Mouse (Mus musculus) embryonic facial prominence, embryonic 11.5 days (tissue): Measurements from ENCODE around the gene Plbd2. TPM values are rescaled to one million over a fixed set of nuclear protein-coding genes. Genes with fewer than 3 reads are reported as not detected.
A peak's percentile ranks its signal among the peaks of the same experiment; 100 is the strongest.

Experiments
- ATAC-seq: fragments of 200-750 bp; cut with Nextera tagmentation; replicated peaks from 2 replicates; pipeline ENCODE4 v1.8.0; 2017; ENCODE audit warnings: low read depth; ENCODE audit not compliant: insufficient number of reproducible peaks, low FRiP score, low TSS enrichment
- DNase-seq: peaks from one replicate; pipeline ENCODE4 v3.0.0-alpha.2; 2015; ENCODE audit warnings: low spot score
- H3K27ac ChIP-seq: fragments of 300-500 bp; sonication (generic); replicated peaks from 2 replicates; pipeline ENCODE4 v1.5.1; 2014; ENCODE audit warnings: mild to moderate bottlenecking, low read depth, low read length, control low read depth
- H3K27me3 ChIP-seq: fragments of 300-500 bp; sonication (generic); 2 replicates; pipeline ENCODE4 v1.6.1; 2014; ENCODE audit warnings: mild to moderate bottlenecking, low read length, moderate library complexity, mixed read lengths; ENCODE audit not compliant: control insufficient read depth, insufficient read depth
- H3K36me3 ChIP-seq: fragments of 300-500 bp; sonication (generic); replicated peaks from 2 replicates; pipeline ENCODE4 v1.6.1; 2014; ENCODE audit warnings: low read depth, mild to moderate bottlenecking, low read length, moderate library complexity, mixed read lengths; ENCODE audit not compliant: control insufficient read depth, insufficient read depth
- H3K4me1 ChIP-seq: fragments of 300-500 bp; sonication (generic); 2 replicates; pipeline ENCODE4 v1.6.1; 2014; ENCODE audit warnings: low read length, mixed read lengths; ENCODE audit not compliant: control insufficient read depth, insufficient read depth
- H3K4me2 ChIP-seq: fragments of 300-500 bp; sonication (generic); 2 replicates; pipeline ENCODE4 v1.6.1; 2014; ENCODE audit warnings: low read depth, mild to moderate bottlenecking, control low read depth, low read length, moderate library complexity
- H3K4me3 ChIP-seq: fragments of 300-500 bp; sonication (generic); 2 replicates; pipeline ENCODE4 v1.5.1; 2014; ENCODE audit warnings: low read depth, low read length, control low read depth
- H3K9ac ChIP-seq: fragments of 300-500 bp; sonication (generic); replicated peaks from 2 replicates; pipeline ENCODE4 v1.6.1; 2014; ENCODE audit warnings: mild to moderate bottlenecking, control low read depth, low read length
- H3K9me3 ChIP-seq: fragments of 300-500 bp; sonication (generic); replicated peaks from 2 replicates; pipeline ENCODE4 v1.6.1; 2016; ENCODE audit warnings: mild to moderate bottlenecking, low read length, inconsistent platforms, mixed read lengths; ENCODE audit not compliant: control insufficient read depth
- WGBS: fragments of 180-500 bp; shearing (Covaris S2); extraction: QIAGEN DNeasy Blood & Tissue Kit; methylation state at CpG from one replicate; pipeline ENCODE4 v1.1.7; 2014; 5-methylcytosine and 5-hydroxymethylcytosine counted together
- polyA plus RNA-seq: library from polyadenylated mRNA; unstranded; fragments of >200 nt; fragmentation: Nextera tagmentation; extraction: Ambion mirVana; gene quantifications from 2 replicates; pipeline ENCODE4 v1.2.1, GENCODE M21; 2014

The Plbd2 gene
- polyA plus RNA-seq, 1 experiment from 2014 or later = 20.9 TPM

- Histone ChIP-seq H3K27me3 (no peaks in the 10 kb centered on the region), H3K4me2 (no peak overlapping the region; the same call in 1 of the 2 replicates), H3K36me3 (no peaks in the 10 kb centered on the region), H3K9me3 (no peaks in the 10 kb centered on the region), H3K4me1 (no peaks in the 10 kb centered on the region; the same call in 1 of the 2 replicates), H3K4me3 (no peak overlapping the region), H3K27ac (no peak overlapping the region), H3K9ac (no peak overlapping the region)
- WGBS = 5% methylated on average over 9 of the region's 9 CpGs
- peak; percentile 93 for DNase-seq
- no peak for ATAC-seq
Observed at GRCm38 (mm10) chr5:120457628-120458027, 45.8 kb downstream of the Plbd2 start.

- H3K27ac ChIP-seq = no peak overlapping the region
- 51% methylated on average over 7 of the region's 7 CpGs for WGBS
Observed at GRCm38 (mm10) chr5:120456841-120457554, 46.4 kb downstream of the Plbd2 start.

GRCm38 (mm10) chr5:120456253-120456652 is 47.2 kb downstream of the Plbd2 start:
- WGBS = 50% methylated on average over 1 of the region's 1 CpGs
- ATAC-seq (no peak), DNase-seq (no peak)
- Histone ChIP-seq H3K36me3 (no peaks in the 10 kb centered on the region), H3K4me2 (no peak overlapping the region), H3K4me3 (no peak overlapping the region), H3K9ac (no peak overlapping the region), H3K9me3 (no peaks in the 10 kb centered on the region), H3K27ac (no peak overlapping the region), H3K27me3 (no peaks in the 10 kb centered on the region), H3K4me1 (no peaks in the 10 kb centered on the region; the same call in 1 of the 2 replicates)

More at GRCm38 (mm10) chr5:120456841-120457554, 46.4 kb downstream of the Plbd2 start:
- H3K4me3 ChIP-seq = no peak overlapping the region
- H3K9me3 ChIP-seq = no peaks in the 10 kb centered on the region
- DNase-seq (no peak), ATAC-seq (no peak)
- H3K36me3 ChIP-seq = no peaks in the 10 kb centered on the region
- no peaks in the 10 kb centered on the region; the same call in 1 of the 2 replicates for H3K4me1 ChIP-seq
- no peaks in the 10 kb centered on the region for H3K27me3 ChIP-seq
- H3K9ac ChIP-seq = no peak overlapping the region
- no peak overlapping the region for H3K4me2 ChIP-seq

GRCm38 (mm10) chr5:120454756-120455337 is 48.6 kb downstream of the Plbd2 start:
- no peaks in the 10 kb centered on the region for H3K36me3 ChIP-seq
- H3K4me2 ChIP-seq = no peak overlapping the region
- no peaks in the 10 kb centered on the region; the same call in 1 of the 2 replicates for H3K4me1 ChIP-seq
- H3K9ac ChIP-seq = no peak overlapping the region
- H3K4me3 ChIP-seq = no peak overlapping the region
- DNase-seq = no peak
- no peaks in the 10 kb centered on the region for H3K27me3 ChIP-seq
- 0 out of 2 replicates have a peak, but pooled peaks have one; percentile 31 for ATAC-seq
- WGBS = 74% methylated on average over 14 of the region's 14 CpGs
- no peaks in the 10 kb centered on the region for H3K9me3 ChIP-seq
- H3K27ac ChIP-seq = no peak overlapping the region

GRCm38 (mm10) chr5:120447305-120447704 is 56.1 kb downstream of the Plbd2 start:
- H3K4me3 ChIP-seq = no peak overlapping the region
- ATAC-seq (no peak), DNase-seq (no peak)
- no peaks in the 10 kb centered on the region for H3K36me3 ChIP-seq
- no peak overlapping the region for H3K27ac ChIP-seq
- no peaks in the 10 kb centered on the region for H3K4me1 ChIP-seq
- no peaks in the 10 kb centered on the region for H3K9me3 ChIP-seq
- H3K27me3 ChIP-seq = 0 out of 2 replicates have a peak, but pooled peaks cover 2% of the 10 kb centered on the region
- H3K9ac ChIP-seq = no peak overlapping the region
- H3K4me2 ChIP-seq = no peak overlapping the region
- 48% methylated on average over 13 of the region's 13 CpGs for WGBS

GRCm38 (mm10) chr5:120440733-120441132 is 62.7 kb downstream of the Plbd2 start:
- peak; percentile 97 for DNase-seq
- no peaks in the 10 kb centered on the region for H3K9me3 ChIP-seq
- ATAC-seq = peak; percentile 53; the same call in 1 of the 2 replicates
- H3K27me3 ChIP-seq = peaks cover 48% of the 10 kb centered on the region
- WGBS = 10% methylated on average over 14 of the region's 14 CpGs
- no peaks in the 10 kb centered on the region for H3K36me3 ChIP-seq
- no peak overlapping the region for H3K9ac ChIP-seq
- H3K4me1 ChIP-seq = peaks cover 4% of the 10 kb centered on the region; the same call in 1 of the 2 replicates
- H3K4me2 ChIP-seq = no peak overlapping the region
- no peak overlapping the region for H3K4me3 ChIP-seq
- no peak overlapping the region for H3K27ac ChIP-seq

- Histone ChIP-seq H3K4me2 (peak overlapping the region; percentile 11; the same call in 1 of the 2 replicates), H3K9ac (no peak overlapping the region; the same call in 1 of the 2 replicates), H3K27me3 (peaks cover 54% of the 10 kb centered on the region), H3K4me1 (peaks cover 4% of the 10 kb centered on the region; the same call in 1 of the 2 replicates), H3K27ac (no peak overlapping the region), H3K9me3 (no peaks in the 10 kb centered on the region), H3K36me3 (no peaks in the 10 kb centered on the region), H3K4me3 (no peak overlapping the region)
- ATAC-seq (no peak), DNase-seq (no peak)
- 5% methylated on average over 61 of the region's 61 CpGs for WGBS
Observed at GRCm38 (mm10) chr5:120439887-120440670, 63.3 kb downstream of the Plbd2 start.
